Mouse (Mus musculus): ENCODE data around the gene Ube2n.
A peak's percentile ranks its signal among the peaks of the same experiment; 100 is the strongest.

The Ube2n gene

DNA sequence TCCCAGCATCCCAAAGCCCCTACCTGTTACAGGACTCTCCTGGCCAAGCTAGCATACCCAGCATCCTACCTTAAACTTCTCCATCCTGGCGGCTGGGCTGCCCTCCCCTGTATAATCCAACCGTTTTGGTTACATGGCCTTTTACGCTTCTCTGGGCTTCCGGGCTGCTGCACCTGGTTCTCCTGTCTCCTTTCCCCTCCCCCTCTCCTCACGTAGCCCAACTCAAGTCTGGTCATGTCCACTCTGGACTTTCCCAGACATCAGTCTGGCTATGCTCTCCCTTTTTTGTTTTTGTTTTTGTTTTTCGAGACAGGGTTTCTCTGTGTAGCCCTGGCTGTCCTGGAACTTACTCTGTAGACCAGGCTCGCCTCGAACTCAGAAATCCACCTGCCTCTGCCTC is 2.3 kb upstream of the Ube2n start:
- no peaks in the 10 kb centered on the region for H3K27me3 ChIP-seq (ENCODE audit: insufficient read depth, low read length)
- peaks cover 7% of the 10 kb centered on the region for H3K36me3 ChIP-seq (ENCODE audit: insufficient read depth, low read length)
- H3K4me3 ChIP-seq (replicated peaks; ENCODE audit: low read length) = peak overlapping the region; percentile 61
- peaks cover 58% of the 10 kb centered on the region for H3K4me1 ChIP-seq (replicated peaks; ENCODE audit: low read depth, low read length)
- no peak for TF ChIP-seq NANOG (IDR thresholded peaks at IDR 0.05; ENCODE audit: borderline replicate concordance, low read length)
- TF ChIP-seq POU5F1 (IDR thresholded peaks at IDR 0.05; ENCODE audit: borderline replicate concordance, low read length) = no peak
- TF ChIP-seq CTCF (conservative IDR thresholded peaks at IDR 0.05; ENCODE audit: low read length) = no peak
- H3K9me3 ChIP-seq (ENCODE audit: low read length) = no peaks in the 10 kb centered on the region

DNA sequence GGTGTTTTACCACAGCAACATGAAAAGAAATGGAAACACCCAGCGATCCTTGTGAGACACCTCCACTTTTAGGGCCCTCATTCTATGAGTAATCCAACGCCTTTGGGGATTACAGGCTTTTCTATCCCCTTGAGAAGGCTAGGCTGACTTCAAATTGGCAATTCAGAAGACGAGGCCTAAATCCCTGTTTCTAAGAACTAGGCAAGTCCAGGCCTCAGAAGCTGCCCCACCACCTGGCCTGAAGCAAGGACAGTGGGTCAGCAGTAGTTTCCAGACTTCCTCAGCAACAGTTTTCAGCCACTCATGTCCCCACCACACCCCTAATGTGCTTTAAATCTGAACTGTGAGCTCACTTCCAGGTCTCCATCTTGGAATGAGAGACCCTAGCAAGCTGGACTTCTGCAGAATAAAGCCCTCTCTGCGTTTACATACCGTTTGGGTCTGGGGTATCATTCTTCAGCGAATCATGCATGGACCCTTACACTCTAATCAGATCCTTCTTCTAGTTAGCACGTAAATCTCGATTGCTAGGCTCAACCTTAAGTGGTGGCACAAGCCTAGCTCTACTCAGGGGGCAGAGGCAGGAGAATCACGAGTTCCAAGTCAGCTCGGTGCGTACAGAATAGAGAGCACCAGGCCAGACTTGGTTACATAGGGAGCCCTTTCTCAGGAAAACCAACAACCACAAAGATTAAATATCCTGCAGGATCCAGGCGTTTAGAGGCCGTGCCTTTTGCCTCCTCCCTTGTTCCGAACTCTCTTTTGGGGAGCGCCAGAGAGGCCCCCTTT is 983 bp upstream of the Ube2n start:
- Histone ChIP-seq H3K9me3 (ENCODE audit: low read length) (no peaks in the 10 kb centered on the region), H3K4me3 (replicated peaks; ENCODE audit: low read length) (peak overlapping the region; percentile 98)
- TF ChIP-seq NANOG (IDR thresholded peaks at IDR 0.05; ENCODE audit: borderline replicate concordance, low read length) (no peak), POU5F1 (IDR thresholded peaks at IDR 0.05; ENCODE audit: borderline replicate concordance, low read length) (no peak), CTCF (conservative IDR thresholded peaks at IDR 0.05; ENCODE audit: low read length) (no peak)

DNA sequence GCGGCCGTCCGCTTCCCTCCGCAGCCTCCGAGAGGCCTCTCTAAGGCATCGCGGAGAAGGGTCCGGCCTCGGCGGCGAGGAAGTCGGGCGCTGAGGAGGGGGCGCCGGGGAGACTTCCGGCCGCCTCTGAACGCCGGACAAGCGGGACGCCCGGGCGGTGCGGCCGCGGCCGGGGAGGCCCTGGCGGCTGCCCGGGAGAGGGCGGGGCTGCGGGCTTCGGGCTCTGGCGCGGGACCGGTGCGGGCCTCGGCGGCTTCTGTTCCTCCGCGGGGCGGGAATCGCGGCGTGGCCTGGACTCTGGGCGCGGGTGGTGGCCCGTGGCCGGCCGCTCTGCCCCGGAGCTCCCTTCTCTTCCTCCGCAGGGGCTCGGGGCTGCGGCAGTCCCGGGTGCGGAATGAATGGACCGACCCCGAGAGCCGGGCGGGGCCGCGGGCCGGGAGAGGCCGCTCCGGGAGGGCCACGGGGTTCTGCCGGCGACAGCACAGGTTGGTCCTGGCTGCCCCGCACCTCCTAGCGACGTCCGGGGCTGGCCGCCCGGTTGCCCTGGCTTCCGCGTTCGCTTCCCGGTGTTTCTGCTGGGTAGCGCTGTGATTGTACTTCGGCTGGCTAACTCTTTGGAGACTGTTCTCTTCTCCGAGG is 467 bp downstream of the Ube2n start:
- no peaks in the 10 kb centered on the region for H3K27me3 ChIP-seq (ENCODE audit: insufficient read depth, low read length)
- H3K4me3 ChIP-seq (replicated peaks; ENCODE audit: low read length) = peak overlapping the region; percentile 98
- peaks cover 25% of the 10 kb centered on the region for H3K36me3 ChIP-seq (ENCODE audit: insufficient read depth, low read length)
- peaks cover 67% of the 10 kb centered on the region for H3K4me1 ChIP-seq (replicated peaks; ENCODE audit: low read depth, low read length)
- TF ChIP-seq NANOG (IDR thresholded peaks at IDR 0.05; ENCODE audit: borderline replicate concordance, low read length) (no peak), CTCF (conservative IDR thresholded peaks at IDR 0.05; ENCODE audit: low read length) (no peak), POU5F1 (IDR thresholded peaks at IDR 0.05; ENCODE audit: borderline replicate concordance, low read length) (no peak)
- H3K9me3 ChIP-seq (ENCODE audit: low read length) = no peaks in the 10 kb centered on the region

More for the DNA sequence above, 983 bp upstream of the Ube2n start:
- H3K36me3 ChIP-seq (ENCODE audit: insufficient read depth, low read length) = peaks cover 17% of the 10 kb centered on the region
- H3K4me1 ChIP-seq (replicated peaks; ENCODE audit: low read depth, low read length) = peaks cover 60% of the 10 kb centered on the region
- H3K27me3 ChIP-seq (ENCODE audit: insufficient read depth, low read length) = no peaks in the 10 kb centered on the region

DNA sequence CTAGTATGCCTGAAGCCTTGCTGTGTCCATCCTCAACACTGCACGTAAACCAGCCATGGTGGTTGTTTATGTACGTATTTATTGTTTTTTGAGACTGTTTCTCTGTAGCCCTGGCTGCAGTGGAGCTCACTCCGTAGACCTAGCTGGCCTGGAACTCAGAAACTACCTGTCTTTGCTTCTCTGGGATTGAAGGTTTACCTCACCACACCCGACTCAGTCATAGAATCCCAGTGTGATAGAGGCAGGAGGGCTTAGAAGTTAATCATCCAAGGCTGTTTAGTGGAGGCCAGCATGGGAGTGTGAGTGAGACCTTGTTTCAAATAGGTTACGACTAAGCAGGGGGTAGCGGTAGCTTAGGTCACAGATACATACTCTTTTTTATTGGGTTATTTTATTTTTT is 2.7 kb downstream of the Ube2n start:
- H3K36me3 ChIP-seq (ENCODE audit: insufficient read depth, low read length) = peaks cover 36% of the 10 kb centered on the region
- no peaks in the 10 kb centered on the region for H3K9me3 ChIP-seq (ENCODE audit: low read length)
- TF ChIP-seq CTCF (conservative IDR thresholded peaks at IDR 0.05; ENCODE audit: low read length) (no peak), NANOG (IDR thresholded peaks at IDR 0.05; ENCODE audit: borderline replicate concordance, low read length) (no peak), POU5F1 (IDR thresholded peaks at IDR 0.05; ENCODE audit: borderline replicate concordance, low read length) (no peak)
- 0 out of 2 replicates have a peak overlapping the region, but pooled peaks have one; percentile 1 for H3K4me3 ChIP-seq (replicated peaks; ENCODE audit: low read length)
- peaks cover 80% of the 10 kb centered on the region for H3K4me1 ChIP-seq (replicated peaks; ENCODE audit: low read depth, low read length)
- H3K27me3 ChIP-seq (ENCODE audit: insufficient read depth, low read length) = no peaks in the 10 kb centered on the region

DNA sequence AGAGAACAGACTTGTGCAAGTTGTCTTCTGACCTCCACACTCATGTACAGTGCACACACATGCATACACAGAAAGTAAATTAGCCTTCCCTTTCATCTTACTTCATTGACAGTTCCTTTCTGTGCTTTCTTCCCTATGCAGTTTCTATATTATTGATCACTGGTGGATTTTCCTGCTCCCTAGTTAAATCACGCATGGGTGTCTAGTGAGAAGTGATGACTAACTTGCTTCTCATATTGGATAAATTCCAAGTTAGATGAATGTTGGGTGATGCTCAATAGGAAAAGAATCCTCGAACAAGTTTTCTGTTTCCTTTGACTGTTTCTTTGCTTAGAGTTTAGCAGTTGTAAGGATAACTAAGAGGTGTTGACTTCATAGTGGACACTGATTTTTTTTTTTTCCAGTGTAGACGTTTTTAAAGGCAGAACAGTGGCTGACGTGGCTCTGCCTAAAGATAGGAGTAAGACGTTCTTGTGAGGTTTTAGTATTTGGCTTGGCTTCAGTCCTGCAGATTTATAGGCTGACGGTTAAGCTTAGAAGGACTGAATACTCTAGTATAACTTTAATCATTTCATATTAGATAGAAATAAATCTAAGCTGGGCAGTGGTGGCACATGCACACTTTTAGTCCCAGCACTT is 10.2 kb downstream of the Ube2n start:
- Histone ChIP-seq H3K4me1 (replicated peaks; ENCODE audit: low read depth, low read length) (peaks cover 89% of the 10 kb centered on the region), H3K4me3 (replicated peaks; ENCODE audit: low read length) (no peak overlapping the region), H3K9me3 (ENCODE audit: low read length) (no peaks in the 10 kb centered on the region), H3K36me3 (ENCODE audit: insufficient read depth, low read length) (peaks cover 35% of the 10 kb centered on the region), H3K27me3 (ENCODE audit: insufficient read depth, low read length) (no peaks in the 10 kb centered on the region)
- TF ChIP-seq CTCF (conservative IDR thresholded peaks at IDR 0.05; ENCODE audit: low read length) (no peak), POU5F1 (IDR thresholded peaks at IDR 0.05; ENCODE audit: borderline replicate concordance, low read length) (no peak), NANOG (IDR thresholded peaks at IDR 0.05; ENCODE audit: borderline replicate concordance, low read length) (no peak)

DNA sequence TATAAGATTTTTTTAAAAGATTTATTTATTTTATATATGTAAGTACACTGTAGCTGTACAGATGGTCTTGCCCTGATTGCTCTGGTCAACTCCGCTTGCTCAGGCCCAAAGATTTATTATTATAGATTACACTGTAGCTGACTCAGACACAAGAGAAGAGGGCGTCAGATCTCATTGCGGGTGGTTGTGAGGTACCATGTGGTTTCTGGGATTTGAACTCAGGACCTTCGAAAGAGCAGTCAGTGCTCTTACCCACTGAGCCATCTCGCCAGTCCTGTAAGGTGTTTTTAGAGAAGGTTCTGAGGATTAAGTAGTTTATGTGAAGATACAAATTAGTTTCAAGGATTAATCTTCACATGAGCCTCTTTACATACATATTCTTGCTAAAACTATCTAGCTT is 10.9 kb downstream of the Ube2n start:
- Histone ChIP-seq H3K36me3 (ENCODE audit: insufficient read depth, low read length) (peaks cover 38% of the 10 kb centered on the region), H3K4me1 (replicated peaks; ENCODE audit: low read depth, low read length) (peaks cover 89% of the 10 kb centered on the region), H3K27me3 (ENCODE audit: insufficient read depth, low read length) (no peaks in the 10 kb centered on the region), H3K4me3 (replicated peaks; ENCODE audit: low read length) (no peak overlapping the region), H3K9me3 (ENCODE audit: low read length) (no peaks in the 10 kb centered on the region)
- TF ChIP-seq CTCF (conservative IDR thresholded peaks at IDR 0.05; ENCODE audit: low read length) (no peak), POU5F1 (IDR thresholded peaks at IDR 0.05; ENCODE audit: borderline replicate concordance, low read length) (no peak), NANOG (IDR thresholded peaks at IDR 0.05; ENCODE audit: borderline replicate concordance, low read length) (no peak)

DNA sequence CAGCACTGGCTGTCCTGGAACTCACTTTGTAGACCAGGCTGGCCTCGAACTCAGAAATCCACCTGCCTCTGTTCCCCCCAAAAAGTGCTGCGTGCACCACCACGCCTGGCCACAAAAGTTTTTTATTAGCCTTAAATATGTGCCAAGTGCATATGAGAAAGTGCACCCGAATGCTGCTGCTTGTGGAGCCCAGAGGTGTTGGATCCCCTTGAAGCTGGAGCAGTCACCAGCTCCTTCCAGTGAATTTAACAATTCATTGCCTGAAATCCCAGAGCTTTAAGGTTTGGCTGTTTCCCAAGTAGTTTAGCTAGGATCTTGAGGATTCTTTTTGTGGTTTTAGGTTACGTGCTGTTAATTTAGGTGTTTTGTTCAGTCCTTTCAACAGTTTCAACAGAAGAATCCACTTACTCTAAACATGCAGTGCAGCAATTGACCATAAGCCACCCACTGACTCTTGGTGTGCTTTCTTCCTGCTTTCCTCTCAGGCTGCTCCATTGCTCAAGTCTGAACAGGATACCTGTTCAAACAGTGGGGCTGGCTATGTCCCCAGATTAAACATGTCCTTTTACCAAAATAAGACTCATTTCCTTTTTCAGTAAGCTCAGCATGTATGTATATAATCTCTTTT is 11.7 kb downstream of the Ube2n start:
- no peak overlapping the region for H3K4me3 ChIP-seq (replicated peaks; ENCODE audit: low read length)
- H3K27me3 ChIP-seq (ENCODE audit: insufficient read depth, low read length) = no peaks in the 10 kb centered on the region
- peaks cover 90% of the 10 kb centered on the region for H3K4me1 ChIP-seq (replicated peaks; ENCODE audit: low read depth, low read length)
- peaks cover 37% of the 10 kb centered on the region for H3K36me3 ChIP-seq (ENCODE audit: insufficient read depth, low read length)
- TF ChIP-seq CTCF (conservative IDR thresholded peaks at IDR 0.05; ENCODE audit: low read length) (no peak), POU5F1 (IDR thresholded peaks at IDR 0.05; ENCODE audit: borderline replicate concordance, low read length) (no peak), NANOG (IDR thresholded peaks at IDR 0.05; ENCODE audit: borderline replicate concordance, low read length) (no peak)
- H3K9me3 ChIP-seq (ENCODE audit: low read length) = no peaks in the 10 kb centered on the region

DNA sequence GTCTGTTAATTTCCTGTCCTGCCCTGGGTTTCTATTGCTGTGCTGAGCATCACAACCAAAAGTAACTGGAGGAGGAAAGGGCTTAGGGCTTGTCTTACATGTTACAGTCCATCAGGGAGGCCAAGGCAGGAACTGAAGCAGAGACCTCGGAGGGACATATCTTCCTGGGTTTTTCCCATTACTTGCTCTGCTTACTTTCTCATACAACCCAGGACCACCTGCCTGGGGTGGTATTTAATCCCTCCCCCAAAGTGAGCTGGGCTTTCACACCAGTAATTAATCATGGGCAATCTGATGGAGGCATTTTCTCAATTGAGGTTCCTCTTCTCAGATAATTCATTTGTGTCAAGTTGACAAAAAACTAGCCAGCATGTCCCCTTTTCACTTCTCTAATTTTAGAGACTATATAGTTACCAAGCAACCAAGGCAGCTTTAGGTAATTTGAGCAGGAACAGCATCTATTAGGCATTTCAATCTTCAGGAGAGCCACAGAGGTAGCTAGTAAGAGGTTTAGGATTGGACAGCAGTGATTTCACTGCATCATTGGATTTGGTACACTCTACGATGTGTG is 15.7 kb downstream of the Ube2n start:
- Histone ChIP-seq H3K27me3 (ENCODE audit: insufficient read depth, low read length) (no peaks in the 10 kb centered on the region), H3K9me3 (ENCODE audit: low read length) (no peaks in the 10 kb centered on the region), H3K4me1 (replicated peaks; ENCODE audit: low read depth, low read length) (peaks cover 80% of the 10 kb centered on the region), H3K36me3 (ENCODE audit: insufficient read depth, low read length) (peaks cover 13% of the 10 kb centered on the region), H3K4me3 (replicated peaks; ENCODE audit: low read length) (no peak overlapping the region)
- TF ChIP-seq CTCF (conservative IDR thresholded peaks at IDR 0.05; ENCODE audit: low read length) = no peak
- TF ChIP-seq POU5F1 (IDR thresholded peaks at IDR 0.05; ENCODE audit: borderline replicate concordance, low read length) = no peak
- no peak for TF ChIP-seq NANOG (IDR thresholded peaks at IDR 0.05; ENCODE audit: borderline replicate concordance, low read length)

Measured in E14TG2a.4 (cell line).